Mouse (Mus musculus): Measurements from ENCODE around the gene Cuedc1. TPM values are rescaled to one million over a fixed set of nuclear protein-coding genes. Genes with fewer than 3 reads are reported as not detected.
"Not testable (repeated sequence)": the region's sequence is repeated elsewhere in the genome, so short reads cannot be mapped to it uniquely, and the experiment has no call there.

Cuedc1 gene
- polyA plus RNA-seq, 1 experiment from 2014 or later = 49.7 TPM

GRCm38 (mm10) chr11:88203712-88204532, 106.1 kb downstream of the Cuedc1 start, which contains the start of gene Mrps23:
TSS of gene Mrps23 (plus strand) at chr11:88204388.
- Histone ChIP-seq H3K27me3 (no peaks in the 10 kb centered on the region), H3K27ac (replicated peaks) (peak within 1 kb of the TSS; percentile 80), H3K36me3 (peaks cover 4% of the 10 kb centered on the region; the same call in 1 of the 2 replicates), H3K4me2 (peak within 1 kb of the TSS; percentile 80), H3K4me3 (peak within 1 kb of the TSS; percentile 77), H3K9ac (peak within 1 kb of the TSS; percentile 84), H3K9me3 (no peaks in the 10 kb centered on the region), H3K4me1 (replicated peaks) (peaks cover 34% of the 10 kb centered on the region)
- peak; percentile 93 for ATAC-seq (ENCODE audit: low FRiP score, low read depth)
- WGBS = under 1% methylated on average over 51 of the region's 51 CpGs

GRCm38 (mm10) chr11:88204593-88205368, 106.9 kb downstream of the Cuedc1 start:
- WGBS = 34% methylated on average over 30 of the region's 30 CpGs
- ATAC-seq (ENCODE audit: low FRiP score, low read depth) = peak; percentile 43; the same call in 1 of the 2 replicates
- H3K36me3 ChIP-seq = peaks cover 8% of the 10 kb centered on the region
- peak overlapping the region; percentile 77 for H3K4me3 ChIP-seq
- peak overlapping the region; percentile 80 for H3K27ac ChIP-seq (replicated peaks)
- H3K9me3 ChIP-seq = no peaks in the 10 kb centered on the region
- peaks cover 34% of the 10 kb centered on the region for H3K4me1 ChIP-seq (replicated peaks)
- no peaks in the 10 kb centered on the region for H3K27me3 ChIP-seq
- peak overlapping the region; percentile 84 for H3K9ac ChIP-seq
- H3K4me2 ChIP-seq = peak overlapping the region; percentile 80

- not testable (repeated sequence) for H3K4me3 ChIP-seq; H3K27me3 ChIP-seq; H3K27ac ChIP-seq (replicated peaks); ATAC-seq (ENCODE audit: low FRiP score, low read depth); H3K9ac ChIP-seq; H3K4me2 ChIP-seq; H3K9me3 ChIP-seq
- H3K36me3 ChIP-seq = peaks cover 24% of the 10 kb centered on the region
- 83% methylated on average over 8 of the region's 8 CpGs for WGBS
- peaks cover 34% of the 10 kb centered on the region for H3K4me1 ChIP-seq (replicated peaks)
Measured at GRCm38 (mm10) chr11:88206576-88206975, 108.7 kb downstream of the Cuedc1 start.

GRCm38 (mm10) chr11:88207697-88208096, 109.8 kb downstream of the Cuedc1 start:
- no peak overlapping the region for H3K27ac ChIP-seq (replicated peaks)
- H3K4me1 ChIP-seq (replicated peaks) = peaks cover 32% of the 10 kb centered on the region
- no peak overlapping the region for H3K9ac ChIP-seq
- H3K27me3 ChIP-seq = no peaks in the 10 kb centered on the region
- H3K36me3 ChIP-seq = peaks cover 24% of the 10 kb centered on the region
- no peak overlapping the region for H3K4me2 ChIP-seq
- H3K4me3 ChIP-seq = no peak overlapping the region
- H3K9me3 ChIP-seq = no peaks in the 10 kb centered on the region
- ATAC-seq (ENCODE audit: low FRiP score, low read depth) = no peak
- WGBS = 94% methylated on average over 2 of the region's 2 CpGs

GRCm38 (mm10) chr11:88211824-88212582, 114.1 kb downstream of the Cuedc1 start:
- peaks cover 24% of the 10 kb centered on the region for H3K4me1 ChIP-seq (replicated peaks)
- ATAC-seq (ENCODE audit: low FRiP score, low read depth) = 0 out of 2 replicates have a peak, but pooled peaks have one; percentile 2
- H3K4me3 ChIP-seq = no peak overlapping the region
- 86% methylated on average over 5 of the region's 5 CpGs for WGBS
- no peak overlapping the region for H3K27ac ChIP-seq (replicated peaks)
- H3K27me3 ChIP-seq = no peaks in the 10 kb centered on the region
- H3K4me2 ChIP-seq = no peak overlapping the region
- H3K9me3 ChIP-seq = no peaks in the 10 kb centered on the region
- peaks cover 24% of the 10 kb centered on the region for H3K36me3 ChIP-seq
- H3K9ac ChIP-seq = no peak overlapping the region

GRCm38 (mm10) chr11:88213757-88214156, 115.9 kb downstream of the Cuedc1 start:
- Histone ChIP-seq H3K27me3 (no peaks in the 10 kb centered on the region), H3K9ac (no peak overlapping the region), H3K4me2 (no peak overlapping the region), H3K9me3 (no peaks in the 10 kb centered on the region), H3K27ac (replicated peaks) (no peak overlapping the region), H3K36me3 (peaks cover 20% of the 10 kb centered on the region), H3K4me1 (replicated peaks) (peaks cover 21% of the 10 kb centered on the region), H3K4me3 (no peak overlapping the region)
- ATAC-seq (ENCODE audit: low FRiP score, low read depth) = no peak
- 46% methylated on average over 6 of the region's 6 CpGs for WGBS

GRCm38 (mm10) chr11:88214881-88215831, 117.3 kb downstream of the Cuedc1 start:
- no peak overlapping the region for H3K9ac ChIP-seq
- H3K4me2 ChIP-seq = peak overlapping the region; percentile 53
- whole genome bisulfite sequencing = 41% methylated on average over 21 of the region's 21 CpGs
- ATAC-seq (ENCODE audit: low FRiP score, low read depth) = peak; percentile 67
- peak overlapping the region; percentile 72 for H3K27ac ChIP-seq (replicated peaks)
- H3K4me3 ChIP-seq = peak overlapping the region; percentile 19
- H3K36me3 ChIP-seq = peaks cover 13% of the 10 kb centered on the region
- H3K9me3 ChIP-seq = no peaks in the 10 kb centered on the region
- H3K27me3 ChIP-seq = no peaks in the 10 kb centered on the region
- peaks cover 21% of the 10 kb centered on the region for H3K4me1 ChIP-seq (replicated peaks)

- peak; percentile 23; the same call in 1 of the 2 replicates for ATAC-seq (ENCODE audit: low FRiP score, low read depth)
Measured at GRCm38 (mm10) chr11:88216231-88216685, 118.4 kb downstream of the Cuedc1 start.

GRCm38 (mm10) chr11:88218155-88218554, 120.3 kb downstream of the Cuedc1 start:
- Histone ChIP-seq H3K27me3 (no peaks in the 10 kb centered on the region), H3K36me3 (no peaks in the 10 kb centered on the region), H3K9me3 (no peaks in the 10 kb centered on the region), H3K4me2 (no peak overlapping the region), H3K27ac (replicated peaks) (no peak overlapping the region), H3K4me1 (replicated peaks) (peaks cover 21% of the 10 kb centered on the region), H3K4me3 (no peak overlapping the region), H3K9ac (no peak overlapping the region)
- WGBS = 91% methylated on average over 6 of the region's 6 CpGs
- no peak for ATAC-seq (ENCODE audit: low FRiP score, low read depth)

More at GRCm38 (mm10) chr11:88216231-88216685, 118.4 kb downstream of the Cuedc1 start:
- Histone ChIP-seq H3K4me2 (peak overlapping the region; percentile 53), H3K9me3 (no peaks in the 10 kb centered on the region), H3K4me1 (replicated peaks) (peaks cover 21% of the 10 kb centered on the region), H3K27me3 (no peaks in the 10 kb centered on the region), H3K27ac (replicated peaks) (peak overlapping the region; percentile 78), H3K4me3 (peak overlapping the region; percentile 19), H3K9ac (peak overlapping the region; percentile 40), H3K36me3 (0 out of 2 replicates have a peak, but pooled peaks cover 2% of the 10 kb centered on the region)
- WGBS = 6% methylated on average over 10 of the region's 10 CpGs

- Histone ChIP-seq H3K4me1 (replicated peaks) (peaks cover 21% of the 10 kb centered on the region), H3K27me3 (no peaks in the 10 kb centered on the region), H3K9me3 (no peaks in the 10 kb centered on the region), H3K9ac (no peak overlapping the region), H3K4me3 (no peak overlapping the region), H3K4me2 (no peak overlapping the region), H3K27ac (replicated peaks) (no peak overlapping the region), H3K36me3 (no peaks in the 10 kb centered on the region)
- no peak for ATAC-seq (ENCODE audit: low FRiP score, low read depth)
- WGBS = 72% methylated on average over 7 of the region's 7 CpGs
Measured at GRCm38 (mm10) chr11:88218586-88218985, 120.7 kb downstream of the Cuedc1 start.

All from hindbrain, embryonic 15.5 days (tissue).